Comparison of ENCODE assay signal across 32 mouse cellular contexts in genomic region chr4:4674607-4675006, GRCm38 (mm10).
"Had no signal": no experiment of that assay in that cellular context is flagged by ENCODE, and none has a peak within 500 bp of the region (broad histone marks: within the 10 kb centered on the region; RNA-seq: fewer than 3 reads in every experiment).

No protein-coding gene starts in this region.

- H3K4me2 ChIP-seq: limb, embryonic 12.5 days; limb, embryonic 13.5 days; limb, embryonic 15.5 days; liver, embryonic 11.5 days; liver, embryonic 12.5 days; liver, embryonic 13.5 days; liver, embryonic 15.5 days; lung, embryonic 14.5 days; lung, embryonic 15.5 days; midbrain, embryonic 11.5 days; midbrain, embryonic 12.5 days; midbrain, embryonic 13.5 days; midbrain, embryonic 15.5 days; neural tube, embryonic 12.5 days had no signal

- H3K4me1 ChIP-seq: limb, embryonic 10.5 days; limb, embryonic 12.5 days; limb, embryonic 13.5 days; limb, embryonic 15.5 days; liver, embryonic 12.5 days; liver, embryonic 13.5 days; liver, embryonic 15.5 days; lung, embryonic 15.5 days; megakaryocyte, embryonic 14.5 days; midbrain, embryonic 10.5 days; midbrain, embryonic 12.5 days; midbrain, embryonic 13.5 days; midbrain, embryonic 15.5 days; neural tube, embryonic 12.5 days had no signal

- ATAC-seq: liver, embryonic 12.5 days; liver, postnatal 0 days; lung, postnatal 0 days; midbrain, embryonic 13.5 days; midbrain, embryonic 15.5 days; midbrain, embryonic 16.5 days had no signal

- DNase-seq: left cerebral cortex, postnatal 4 days; liver; liver, embryonic 13.5 days; liver, postnatal 0 days; lung, adult 18-20 months; lung, adult 2 months; lung, embryonic 14.5 days; lung, postnatal 10 days; lung, postnatal 14 days; lung, postnatal 36 days; lung, postnatal 4 days; midbrain, embryonic 14.5 days had no signal

- H3K9me3 ChIP-seq: limb, embryonic 10.5 days; limb, embryonic 12.5 days; limb, embryonic 13.5 days; limb, embryonic 15.5 days; liver, embryonic 12.5 days; liver, embryonic 13.5 days; liver, embryonic 15.5 days; lung, embryonic 15.5 days; midbrain, embryonic 10.5 days; midbrain, embryonic 12.5 days; midbrain, embryonic 13.5 days; midbrain, embryonic 15.5 days; neural tube, embryonic 12.5 days had no signal

- H3K4me3 ChIP-seq: limb, embryonic 10.5 days; limb, embryonic 12.5 days; limb, embryonic 13.5 days; limb, embryonic 15.5 days; liver, embryonic 12.5 days; liver, embryonic 13.5 days; liver, embryonic 15.5 days; lung, embryonic 15.5 days; megakaryocyte, embryonic 14.5 days; midbrain, embryonic 10.5 days; midbrain, embryonic 12.5 days; midbrain, embryonic 13.5 days; midbrain, embryonic 15.5 days; myocyte; neural tube, embryonic 12.5 days had no signal

- H3K27me3 ChIP-seq: limb, embryonic 12.5 days; limb, embryonic 13.5 days; limb, embryonic 15.5 days; liver, embryonic 12.5 days; liver, embryonic 13.5 days; liver, embryonic 15.5 days; lung, embryonic 15.5 days; megakaryocyte, embryonic 14.5 days; midbrain, embryonic 12.5 days; midbrain, embryonic 13.5 days; midbrain, embryonic 15.5 days; neural tube, embryonic 12.5 days had no signal

- H3K36me3 ChIP-seq: limb, embryonic 10.5 days; limb, embryonic 12.5 days; limb, embryonic 13.5 days; limb, embryonic 15.5 days; liver, embryonic 12.5 days; liver, embryonic 13.5 days; liver, embryonic 15.5 days; lung, embryonic 15.5 days; midbrain, embryonic 10.5 days; midbrain, embryonic 12.5 days; midbrain, embryonic 13.5 days; midbrain, embryonic 15.5 days; neural tube, embryonic 12.5 days had no signal

- H3K9ac ChIP-seq: limb, embryonic 12.5 days; limb, embryonic 13.5 days; limb, embryonic 15.5 days; liver, embryonic 12.5 days; liver, embryonic 13.5 days; liver, embryonic 14.5 days; liver, embryonic 15.5 days; liver, postnatal 0 days; lung, embryonic 14.5 days; lung, embryonic 15.5 days; midbrain, embryonic 12.5 days; midbrain, embryonic 13.5 days; midbrain, embryonic 15.5 days; neural tube, embryonic 12.5 days had no signal

- H3K27ac ChIP-seq: limb, embryonic 10.5 days; limb, embryonic 12.5 days; limb, embryonic 13.5 days; limb, embryonic 15.5 days; liver, embryonic 12.5 days; liver, embryonic 13.5 days; liver, embryonic 14.5 days; liver, embryonic 15.5 days; lung, embryonic 15.5 days; macrophage; midbrain, embryonic 10.5 days; midbrain, embryonic 12.5 days; midbrain, embryonic 13.5 days; midbrain, embryonic 15.5 days; neural tube, embryonic 12.5 days had no signal
